Mouse (Mus musculus) olfactory bulb, adult 2 months (tissue): ENCODE results near the gene Brdt.

Experiments
- CTCF ChIP-seq: fragments of 200-500 bp; IDR thresholded peaks from 2 replicates; pipeline ENCODE4 v1.5.1; 2012; ENCODE audit warnings: low read depth, mild to moderate bottlenecking, low read length, moderate library complexity; ENCODE audit not compliant: insufficient read depth
- POLR2A ChIP-seq: fragments of 200-500 bp; IDR thresholded peaks from 2 replicates; pipeline ENCODE4 v1.6.1; 2012; ENCODE audit warnings: mild to moderate bottlenecking, low read depth, low read length, moderate library complexity; ENCODE audit not compliant: insufficient read depth

- TF ChIP-seq CTCF (no peak), POLR2A (no peak)
Measured at GRCm38 (mm10) chr5:107403011-107403946, 72.3 kb downstream of the Brdt start.
